Mouse (Mus musculus) neural tube, embryonic 14.5 days (tissue): ENCODE results near the gene Klhl11. TPM values are rescaled to one million over a fixed set of nuclear protein-coding genes. Genes with fewer than 3 reads are reported as not detected.

Experiments used
- microRNA-seq: library from miRNA; unstranded; fragments of <30 nt; microRNA quantifications from one replicate; pipeline ENCODE4, GENCODE M21; 2016
- polyA plus RNA-seq: library from polyadenylated mRNA; unstranded; fragments of >200 nt; fragmentation: Nextera tagmentation; extraction: Ambion mirVana; gene quantifications from 2 replicates; pipeline ENCODE4 v1.2.1, GENCODE M21; 2014

Klhl11 gene
- polyA plus RNA-seq, 1 experiment from 2014 or later: 15.7 TPM

Small RNA genes lying within 50 kb of the gene (microRNA-seq; reads per million reads assigned to microRNA genes)
- gene Gm27374 (not detected), gene Mir7116 (1.4 reads per million)

Other genes with a start within 250 kb of the Klhl11 start
- not detected in 2 replicates for gene Krt16, start 223.8 kb downstream of the Klhl11 start, polyA plus RNA-seq
- gene Krt17, start 211.7 kb downstream of the Klhl11 start, polyA plus RNA-seq: 0.22 TPM in 1 of 2 replicates, not detected in the other
- gene Krt42, start 202.9 kb downstream of the Klhl11 start, polyA plus RNA-seq: not detected in 2 replicates
- 1,262 and 1,333 TPM in 2 replicates for gene Eif1, start 152.9 kb downstream of the Klhl11 start, polyA plus RNA-seq
- gene Gast, start 138.3 kb downstream of the Klhl11 start, polyA plus RNA-seq: not detected in 2 replicates
- gene Hap1, start 116.6 kb downstream of the Klhl11 start, polyA plus RNA-seq: 71.6 and 93.7 TPM in 2 replicates
- 43.0 and 58.9 TPM in 2 replicates for gene Jup, start 75.0 kb downstream of the Klhl11 start, polyA plus RNA-seq
- gene P3h4, start 57.9 kb downstream of the Klhl11 start, polyA plus RNA-seq: 18.9 and 21.1 TPM in 2 replicates
- 7.2 and 32.8 TPM in 2 replicates for gene Fkbp10, start 57.0 kb downstream of the Klhl11 start, polyA plus RNA-seq
- 107 and 109 TPM in 2 replicates for gene Nt5c3b, start 30.9 kb downstream of the Klhl11 start, polyA plus RNA-seq
- gene Klhl10, start 30.8 kb downstream of the Klhl11 start, polyA plus RNA-seq: 0.68 and 1.1 TPM in 2 replicates
- gene Acly, start 55.3 kb upstream of the Klhl11 start, polyA plus RNA-seq: 191 and 250 TPM in 2 replicates
- gene Ttc25, start 72.9 kb upstream of the Klhl11 start, polyA plus RNA-seq: 1.7 and 2.2 TPM in 2 replicates
- gene Cnp, start 102.2 kb upstream of the Klhl11 start, polyA plus RNA-seq: 41.1 and 49.3 TPM in 2 replicates
- 108 and 110 TPM in 2 replicates for gene Nkiras2, start 146.5 kb upstream of the Klhl11 start, polyA plus RNA-seq
- gene Dnajc7, start 147.4 kb upstream of the Klhl11 start, polyA plus RNA-seq: 109 and 112 TPM in 2 replicates
- gene Zfp385c, start 219.7 kb upstream of the Klhl11 start, polyA plus RNA-seq: 0.50 and 0.61 TPM in 2 replicates
- gene Dhx58, start 231.5 kb upstream of the Klhl11 start, polyA plus RNA-seq: 2.7 and 2.8 TPM in 2 replicates
- gene Kat2a, start 239.7 kb upstream of the Klhl11 start, polyA plus RNA-seq: 55.3 and 57.0 TPM in 2 replicates
- not detected in 2 replicates for gene Hspb9, start 241.1 kb upstream of the Klhl11 start, polyA plus RNA-seq